Mouse (Mus musculus): ENCODE measurements at regions not wholly inside any gene's neighbourhood (a gene's known extent, or its start where the extent isn't known, plus 50 kb on each side); places are given as distances from the start of the nearest gene placed in this dataset.
A peak's percentile ranks its signal among the peaks of the same experiment; 100 is the strongest.

DNA sequence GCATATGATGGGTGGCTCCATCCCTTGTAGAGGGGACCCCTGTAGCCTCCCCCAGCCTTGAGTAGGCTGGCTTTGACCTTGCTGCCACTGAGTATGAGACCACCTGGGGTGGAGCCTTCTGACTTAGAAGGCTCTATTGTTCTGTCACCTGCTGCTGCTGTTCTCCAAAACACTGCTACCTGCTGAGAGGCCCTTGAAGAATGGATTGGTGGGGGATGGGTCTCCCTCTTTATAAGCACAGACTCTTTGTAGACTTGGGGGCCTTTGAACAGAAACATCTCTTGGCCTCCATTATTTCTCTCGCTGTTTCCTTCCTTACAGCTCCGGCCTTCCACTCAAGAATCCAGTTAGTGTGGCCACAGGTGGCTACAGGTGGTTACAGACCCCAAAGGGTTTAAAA, 576.1 kb upstream of the 4930452B06Rik start:
- Histone ChIP-seq H3K9me3 (ENCODE audit: control insufficient read depth, low read length) (no peaks in the 10 kb centered on the region), H3K36me3 (ENCODE audit: control insufficient read depth, insufficient read depth, low read length) (no peaks in the 10 kb centered on the region), H3K27ac (replicated peaks; ENCODE audit: low read depth, low read length) (no peak overlapping the region), H3K4me2 (ENCODE audit: low read length) (no peak overlapping the region), H3K4me3 (replicated peaks; ENCODE audit: low read depth, low read length) (no peak overlapping the region), H3K4me1 (ENCODE audit: control insufficient read depth, insufficient read depth, low read length) (no peaks in the 10 kb centered on the region), H3K27me3 (ENCODE audit: control insufficient read depth, insufficient read depth, low read length) (no peaks in the 10 kb centered on the region), H3K9ac (replicated peaks; ENCODE audit: low read length) (no peak overlapping the region)
- WGBS, result 31% methylated on average over 2 of the region's 2 CpGs
- no peak for DNase-seq
- ATAC-seq (ENCODE audit: low FRiP score, low TSS enrichment), result no peak

DNA sequence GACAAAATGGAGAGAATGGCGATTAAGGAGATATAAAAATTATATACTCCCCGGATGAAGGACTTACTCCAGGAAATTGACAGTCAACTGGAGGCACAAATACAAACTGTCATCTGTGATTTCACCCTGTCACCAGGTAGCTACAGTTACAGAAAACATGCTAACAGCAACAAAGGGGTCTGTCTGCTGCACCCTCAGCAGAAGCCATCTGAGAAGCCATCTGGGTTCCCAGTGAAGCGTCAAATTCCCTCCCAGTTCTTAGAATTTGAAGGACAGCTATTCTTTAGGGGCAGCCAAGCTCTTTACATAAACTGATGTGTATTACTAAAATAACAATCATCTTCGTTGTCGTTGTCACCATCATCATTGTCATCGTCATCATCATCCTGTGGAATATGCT, 561.6 kb upstream of the 4930452B06Rik start:
- WGBS, result 72% methylated on average over 6 of the region's 6 CpGs

DNA sequence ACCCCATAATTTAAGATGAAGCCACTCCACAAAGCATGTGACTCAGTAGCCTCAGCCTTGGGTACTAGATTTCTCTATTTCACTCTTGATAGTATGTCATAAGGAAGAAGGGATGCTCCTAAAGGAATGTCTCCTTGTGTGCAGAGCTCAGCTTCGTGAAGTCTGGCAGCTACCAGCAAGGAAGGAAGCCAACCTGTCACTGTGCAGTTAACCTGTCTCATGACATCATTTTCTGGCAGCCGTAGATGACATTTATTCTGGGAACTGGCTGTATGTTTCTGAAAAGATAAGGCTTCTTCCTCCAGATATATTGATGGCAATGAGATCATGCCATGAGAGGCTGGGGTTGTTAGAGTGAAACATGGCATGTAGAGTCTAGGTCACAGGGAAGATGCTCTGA, 534.2 kb upstream of the 4930452B06Rik start:
- ATAC-seq (ENCODE audit: low FRiP score, low TSS enrichment) (no peak), DNase-seq (no peak)
- 86% methylated on average over 2 of the region's 2 CpGs for WGBS

More for the DNA sequence above, 561.6 kb upstream of the 4930452B06Rik start:
- H3K9me3 ChIP-seq (ENCODE audit: control insufficient read depth, low read length), result no peaks in the 10 kb centered on the region
- no peak overlapping the region for H3K4me3 ChIP-seq (replicated peaks; ENCODE audit: low read depth, low read length)
- no peak overlapping the region for H3K9ac ChIP-seq (replicated peaks; ENCODE audit: low read length)
- H3K4me1 ChIP-seq (ENCODE audit: control insufficient read depth, insufficient read depth, low read length), result no peaks in the 10 kb centered on the region
- no peak for ATAC-seq (ENCODE audit: low FRiP score, low TSS enrichment)
- no peaks in the 10 kb centered on the region for H3K27me3 ChIP-seq (ENCODE audit: control insufficient read depth, insufficient read depth, low read length)
- H3K27ac ChIP-seq (replicated peaks; ENCODE audit: low read depth, low read length), result no peak overlapping the region
- H3K4me2 ChIP-seq (ENCODE audit: low read length), result no peak overlapping the region
- no peaks in the 10 kb centered on the region for H3K36me3 ChIP-seq (ENCODE audit: control insufficient read depth, insufficient read depth, low read length)
- DNase-seq, result no peak

DNA sequence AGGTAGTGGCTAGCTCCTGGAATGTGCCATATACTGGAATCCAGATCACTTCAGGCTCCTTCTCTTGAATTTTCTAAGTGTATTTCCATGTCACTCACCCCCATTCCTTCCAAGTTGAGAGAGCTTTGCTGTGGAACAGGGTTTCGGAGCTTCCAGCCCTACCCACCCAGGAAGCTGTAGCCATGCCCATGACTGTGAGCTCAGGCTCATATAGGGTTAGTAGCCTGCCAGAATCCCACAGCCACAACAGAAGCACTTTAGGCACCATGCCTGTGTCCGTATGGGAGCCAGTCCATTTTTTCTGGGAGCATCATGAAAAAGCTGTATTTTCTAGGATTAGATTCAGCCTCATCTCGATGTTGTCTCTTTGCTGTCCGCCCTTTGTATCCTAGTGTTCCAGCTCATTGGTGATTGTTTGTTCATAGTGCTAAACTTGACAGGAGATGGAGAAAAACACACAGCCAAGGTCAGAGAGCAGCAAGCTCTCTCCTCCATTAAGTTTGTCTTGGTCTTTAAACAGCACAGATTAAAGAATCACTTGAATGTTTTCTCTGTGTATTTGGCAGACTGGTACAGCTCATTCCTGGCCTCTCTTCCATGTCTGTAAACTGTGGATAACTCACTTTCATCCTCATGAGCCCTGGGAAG, 526.2 kb upstream of the 4930452B06Rik start:
- H3K27ac ChIP-seq (replicated peaks; ENCODE audit: low read depth, low read length), result no peak overlapping the region
- no peak overlapping the region for H3K9ac ChIP-seq (replicated peaks; ENCODE audit: low read length)
- no peaks in the 10 kb centered on the region for H3K36me3 ChIP-seq (ENCODE audit: control insufficient read depth, insufficient read depth, low read length)
- no peaks in the 10 kb centered on the region for H3K9me3 ChIP-seq (ENCODE audit: control insufficient read depth, low read length)
- ATAC-seq (ENCODE audit: low FRiP score, low TSS enrichment), result no peak
- no peak overlapping the region for H3K4me3 ChIP-seq (replicated peaks; ENCODE audit: low read depth, low read length)
- H3K4me1 ChIP-seq (ENCODE audit: control insufficient read depth, insufficient read depth, low read length), result no peaks in the 10 kb centered on the region
- no peak overlapping the region for H3K4me2 ChIP-seq (ENCODE audit: low read length)
- WGBS, result 77% methylated on average over 4 of the region's 4 CpGs
- no peaks in the 10 kb centered on the region for H3K27me3 ChIP-seq (ENCODE audit: control insufficient read depth, insufficient read depth, low read length)
- DNase-seq, result no peak

More for the DNA sequence above, 534.2 kb upstream of the 4930452B06Rik start:
- H3K4me3 ChIP-seq (replicated peaks; ENCODE audit: low read depth, low read length), result no peak overlapping the region
- H3K9ac ChIP-seq (replicated peaks; ENCODE audit: low read length), result no peak overlapping the region
- H3K4me1 ChIP-seq (ENCODE audit: control insufficient read depth, insufficient read depth, low read length), result no peaks in the 10 kb centered on the region
- no peaks in the 10 kb centered on the region for H3K9me3 ChIP-seq (ENCODE audit: control insufficient read depth, low read length)
- no peaks in the 10 kb centered on the region for H3K27me3 ChIP-seq (ENCODE audit: control insufficient read depth, insufficient read depth, low read length)
- no peak overlapping the region for H3K27ac ChIP-seq (replicated peaks; ENCODE audit: low read depth, low read length)
- H3K4me2 ChIP-seq (ENCODE audit: low read length), result no peak overlapping the region
- H3K36me3 ChIP-seq (ENCODE audit: control insufficient read depth, insufficient read depth, low read length), result no peaks in the 10 kb centered on the region

DNA sequence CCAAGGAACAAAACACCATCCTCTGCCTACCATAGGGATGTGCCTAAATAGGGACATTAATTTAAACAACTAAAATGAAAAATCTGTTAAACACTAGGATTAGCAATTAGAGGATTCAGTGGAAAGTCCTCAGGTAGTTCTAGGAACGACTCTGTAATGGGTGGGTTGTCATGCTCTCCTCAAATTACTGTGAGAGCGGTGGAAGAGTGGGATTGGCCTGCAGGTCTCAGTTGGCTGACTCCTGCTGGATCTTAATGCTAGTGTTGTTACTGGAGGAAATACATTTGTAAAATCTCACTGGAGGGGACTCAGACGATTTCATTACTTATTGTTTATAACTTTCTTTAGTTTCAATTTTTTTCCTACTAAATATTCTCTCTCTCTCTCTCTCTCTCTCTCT, 525.6 kb upstream of the 4930452B06Rik start:
- no peaks in the 10 kb centered on the region for H3K9me3 ChIP-seq (ENCODE audit: control insufficient read depth, low read length)
- no peaks in the 10 kb centered on the region for H3K4me1 ChIP-seq (ENCODE audit: control insufficient read depth, insufficient read depth, low read length)
- no peak overlapping the region for H3K4me3 ChIP-seq (replicated peaks; ENCODE audit: low read depth, low read length)
- ATAC-seq (ENCODE audit: low FRiP score, low TSS enrichment) (no peak), DNase-seq (no peak)
- WGBS, result 77% methylated on average over 3 of the region's 3 CpGs
- H3K9ac ChIP-seq (replicated peaks; ENCODE audit: low read length), result no peak overlapping the region
- no peak overlapping the region for H3K4me2 ChIP-seq (ENCODE audit: low read length)
- H3K36me3 ChIP-seq (ENCODE audit: control insufficient read depth, insufficient read depth, low read length), result no peaks in the 10 kb centered on the region
- H3K27me3 ChIP-seq (ENCODE audit: control insufficient read depth, insufficient read depth, low read length), result no peaks in the 10 kb centered on the region
- H3K27ac ChIP-seq (replicated peaks; ENCODE audit: low read depth, low read length), result no peak overlapping the region

DNA sequence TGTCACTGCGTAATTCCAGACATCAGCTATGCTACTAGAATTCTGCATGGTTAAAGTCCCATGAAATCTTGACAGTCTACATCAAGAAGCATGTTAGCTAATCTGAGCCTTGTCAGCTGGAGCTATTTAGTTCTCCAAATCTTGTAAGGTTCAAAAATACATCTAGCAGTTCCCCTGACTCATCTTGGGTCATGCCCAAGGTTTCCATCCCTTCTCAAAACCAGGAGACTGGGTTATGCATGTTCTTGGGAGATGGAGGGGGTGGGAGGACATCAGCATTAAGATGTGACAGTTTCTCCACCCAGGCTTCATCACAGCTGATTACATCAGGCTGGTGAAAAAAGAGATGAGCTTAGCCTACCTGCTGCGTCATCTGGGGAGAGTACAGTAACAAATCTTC, 495.3 kb upstream of the 4930452B06Rik start:
- Histone ChIP-seq H3K4me1 (ENCODE audit: control insufficient read depth, insufficient read depth, low read length) (no peaks in the 10 kb centered on the region), H3K9me3 (ENCODE audit: control insufficient read depth, low read length) (no peaks in the 10 kb centered on the region), H3K27me3 (ENCODE audit: control insufficient read depth, insufficient read depth, low read length) (no peaks in the 10 kb centered on the region), H3K4me2 (ENCODE audit: low read length) (no peak overlapping the region), H3K36me3 (ENCODE audit: control insufficient read depth, insufficient read depth, low read length) (no peaks in the 10 kb centered on the region), H3K27ac (replicated peaks; ENCODE audit: low read depth, low read length) (no peak overlapping the region), H3K4me3 (replicated peaks; ENCODE audit: low read depth, low read length) (no peak overlapping the region), H3K9ac (replicated peaks; ENCODE audit: low read length) (no peak overlapping the region)
- WGBS, result 94% methylated on average over 2 of the region's 2 CpGs
- DNase-seq (no peak), ATAC-seq (ENCODE audit: low FRiP score, low TSS enrichment) (no peak)

DNA sequence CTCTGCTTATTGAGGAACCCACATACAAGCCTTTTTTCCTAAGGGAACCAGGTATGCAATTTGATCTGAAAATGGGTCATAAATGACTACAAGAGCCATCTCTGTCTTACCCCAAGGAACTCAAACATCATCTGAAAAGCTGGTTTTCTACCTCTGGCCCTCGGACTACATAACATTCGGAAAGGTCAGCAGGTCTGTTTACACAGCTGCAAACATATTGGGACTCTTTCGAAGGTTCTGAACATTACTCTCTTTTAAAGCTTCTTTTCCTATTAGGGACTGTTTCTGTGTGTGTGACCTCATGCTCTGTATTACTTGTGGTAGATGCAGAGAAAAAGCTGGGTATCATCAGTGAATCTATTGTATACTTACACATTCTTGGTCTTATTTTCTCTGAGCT, 491.9 kb upstream of the 4930452B06Rik start:
- no peak overlapping the region for H3K9ac ChIP-seq (replicated peaks; ENCODE audit: low read length)
- no peak overlapping the region for H3K4me3 ChIP-seq (replicated peaks; ENCODE audit: low read depth, low read length)
- no peak overlapping the region for H3K27ac ChIP-seq (replicated peaks; ENCODE audit: low read depth, low read length)
- no peaks in the 10 kb centered on the region for H3K4me1 ChIP-seq (ENCODE audit: control insufficient read depth, insufficient read depth, low read length)
- no peak overlapping the region for H3K4me2 ChIP-seq (ENCODE audit: low read length)
- DNase-seq (no peak), ATAC-seq (ENCODE audit: low FRiP score, low TSS enrichment) (no peak)
- WGBS, result 90% methylated on average over 3 of the region's 3 CpGs
- no peaks in the 10 kb centered on the region for H3K9me3 ChIP-seq (ENCODE audit: control insufficient read depth, low read length)
- no peaks in the 10 kb centered on the region for H3K27me3 ChIP-seq (ENCODE audit: control insufficient read depth, insufficient read depth, low read length)
- no peaks in the 10 kb centered on the region for H3K36me3 ChIP-seq (ENCODE audit: control insufficient read depth, insufficient read depth, low read length)

DNA sequence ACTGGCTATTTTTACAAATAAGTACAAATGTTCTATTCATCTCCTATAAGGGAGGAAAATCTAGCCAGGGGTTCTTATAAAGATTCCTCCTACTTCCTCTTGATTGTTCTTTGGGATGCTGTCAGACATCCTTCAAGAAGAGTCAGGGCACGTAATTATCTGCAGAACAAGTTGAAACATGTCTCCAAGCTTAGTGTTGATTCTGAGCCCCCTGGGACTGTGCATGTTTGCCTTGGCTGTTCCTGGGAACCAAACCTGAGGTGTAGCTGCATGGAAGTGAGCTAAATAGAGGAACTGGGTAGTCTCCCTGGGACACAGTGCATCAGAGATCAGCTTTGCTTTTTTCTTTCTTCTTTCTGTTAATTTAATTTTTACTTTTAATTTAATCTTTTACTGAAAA, 484.8 kb upstream of the 4930452B06Rik start:
- Histone ChIP-seq H3K36me3 (ENCODE audit: control insufficient read depth, insufficient read depth, low read length) (no peaks in the 10 kb centered on the region), H3K27me3 (ENCODE audit: control insufficient read depth, insufficient read depth, low read length) (no peaks in the 10 kb centered on the region), H3K9ac (replicated peaks; ENCODE audit: low read length) (no peak overlapping the region), H3K9me3 (ENCODE audit: control insufficient read depth, low read length) (no peaks in the 10 kb centered on the region), H3K4me1 (ENCODE audit: control insufficient read depth, insufficient read depth, low read length) (no peaks in the 10 kb centered on the region), H3K4me2 (ENCODE audit: low read length) (no peak overlapping the region), H3K27ac (replicated peaks; ENCODE audit: low read depth, low read length) (no peak overlapping the region), H3K4me3 (replicated peaks; ENCODE audit: low read depth, low read length) (no peak overlapping the region)
- WGBS, result 59% methylated on average over 1 of the region's 1 CpGs
- DNase-seq, result peak; percentile 28
- no peak for ATAC-seq (ENCODE audit: low FRiP score, low TSS enrichment)

DNA sequence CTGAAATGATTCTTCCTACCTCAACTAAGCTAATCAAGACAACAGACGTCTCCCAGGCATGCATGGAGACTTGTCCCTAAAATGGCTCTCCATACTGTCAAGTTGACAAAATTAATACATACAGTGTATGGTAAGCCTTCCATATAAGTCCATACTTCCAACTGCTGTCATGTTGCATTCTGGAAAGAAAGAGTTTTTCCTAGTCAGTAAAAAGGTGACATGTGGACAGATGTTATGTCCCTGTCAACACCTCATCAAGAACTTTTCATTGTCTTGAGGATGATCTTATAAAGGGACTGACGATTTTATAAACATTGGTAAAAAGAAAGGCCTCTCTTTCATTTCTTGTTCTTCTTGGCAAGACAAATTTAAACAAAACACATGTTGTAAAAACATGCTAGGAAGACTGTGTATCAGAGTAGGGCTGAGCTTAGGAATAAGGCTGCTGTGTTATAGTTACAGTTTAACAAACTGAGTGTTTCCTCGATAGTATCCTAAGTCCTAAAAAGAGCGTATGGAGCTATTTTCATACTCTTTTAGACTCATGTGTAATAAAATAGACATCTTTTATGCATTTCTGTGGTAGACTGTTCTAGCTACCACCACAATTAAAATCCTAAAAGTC, 480.7 kb upstream of the 4930452B06Rik start:
- H3K27ac ChIP-seq (replicated peaks; ENCODE audit: low read depth, low read length), result no peak overlapping the region
- no peaks in the 10 kb centered on the region for H3K4me1 ChIP-seq (ENCODE audit: control insufficient read depth, insufficient read depth, low read length)
- H3K4me3 ChIP-seq (replicated peaks; ENCODE audit: low read depth, low read length), result no peak overlapping the region
- no peaks in the 10 kb centered on the region for H3K27me3 ChIP-seq (ENCODE audit: control insufficient read depth, insufficient read depth, low read length)
- 83% methylated on average over 4 of the region's 4 CpGs for WGBS
- DNase-seq, result no peak
- H3K36me3 ChIP-seq (ENCODE audit: control insufficient read depth, insufficient read depth, low read length), result no peaks in the 10 kb centered on the region
- no peak for ATAC-seq (ENCODE audit: low FRiP score, low TSS enrichment)
- no peak overlapping the region for H3K9ac ChIP-seq (replicated peaks; ENCODE audit: low read length)
- no peak overlapping the region for H3K4me2 ChIP-seq (ENCODE audit: low read length)
- no peaks in the 10 kb centered on the region for H3K9me3 ChIP-seq (ENCODE audit: control insufficient read depth, low read length)
